Comparison of ENCODE assay signal across 16 mouse cellular contexts in the genomic region with DNA sequence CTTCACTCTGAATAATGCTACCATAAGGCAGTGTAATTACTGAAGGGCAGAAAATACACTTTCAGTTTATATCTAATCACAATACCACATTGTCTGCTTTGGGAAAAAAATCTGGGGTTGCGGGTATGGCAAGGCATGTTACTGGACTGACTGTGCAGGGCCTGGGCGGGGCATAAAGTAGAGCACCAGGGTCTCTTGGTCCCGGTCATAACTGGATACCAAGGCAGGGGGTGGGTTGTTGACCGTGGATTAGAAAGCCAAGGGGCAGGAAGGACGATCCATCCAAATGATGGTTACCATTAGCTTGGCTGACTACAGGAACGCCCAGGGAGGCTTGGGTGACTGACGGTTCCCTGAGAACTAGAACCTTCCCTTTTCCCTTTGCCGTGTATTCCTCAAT.
DNase-seq lines count a peak whose midpoint lies in the region; ATAC-seq and TF ChIP-seq lines count a peak whose summit lies in the region.
"Had no signal": no experiment of that assay in that cellular context is flagged by ENCODE, and none has a peak within 500 bp of the region (broad histone marks: within the 10 kb centered on the region; RNA-seq: fewer than 3 reads in every experiment).

No protein-coding gene starts in this region.

- intact Hi-C loops in heart, postnatal 10 days (cut with DNase I): no loop called here

- DNase-seq in heart, postnatal 10 days: no peak
- DNase-seq in forebrain, embryonic 14.5 days (ENCODE audit: low spot score): peak; percentile 11
- DNase-seq in hindbrain, postnatal 0 days (ENCODE audit: low spot score): no peak
- peak; percentile 14 for DNase-seq in retina, embryonic 14.5 days (ENCODE audit: low spot score)
- no peak for DNase-seq in layer of hippocampus, adult 18-20 months (ENCODE audit: low spot score in 2 of 2)
- DNase-seq in cerebellum, adult 2 months: no peak
- DNase-seq: cerebellum, postnatal 14 days; kidney, postnatal 36 days; lung, embryonic 14.5 days had no signal

- no peak overlapping the region for H3K4me3 ChIP-seq in heart, embryonic 14.5 days (ENCODE audit: control insufficient read depth in 1 of 2, insufficient read depth in 1 of 2, low read depth in 1 of 2, low read length in 2 of 2)
- H3K4me3 ChIP-seq in forebrain, embryonic 14.5 days (ENCODE audit: low read depth, low read length): peak overlapping the region; percentile 9; the same call in 1 of the 2 replicates
- no peak overlapping the region for H3K4me3 ChIP-seq in hindbrain, postnatal 0 days (ENCODE audit: low read length)
- H3K4me3 ChIP-seq in kidney, embryonic 14.5 days (ENCODE audit: low read length): no peak overlapping the region
- no peak overlapping the region for H3K4me3 ChIP-seq in cerebellum, adult 2 months (replicated peaks; ENCODE audit: insufficient read depth, low read depth, low read length)
- H3K4me3 ChIP-seq: embryonic facial prominence, embryonic 15.5 days; left cerebral cortex, adult 2 months; limb, embryonic 15.5 days; megakaryocyte, embryonic 14.5 days had no signal

- H3K9me3 ChIP-seq in heart, embryonic 14.5 days (ENCODE audit: control insufficient read depth, low read length): no peaks in the 10 kb centered on the region
- no peaks in the 10 kb centered on the region for H3K9me3 ChIP-seq in forebrain, embryonic 14.5 days (replicated peaks; ENCODE audit: control insufficient read depth, low read length)
- no peaks in the 10 kb centered on the region for H3K9me3 ChIP-seq in hindbrain, postnatal 0 days (ENCODE audit: low read length)
- H3K9me3 ChIP-seq in kidney, embryonic 14.5 days (ENCODE audit: control insufficient read depth, low read length): no peaks in the 10 kb centered on the region
- H3K9me3 ChIP-seq: embryonic facial prominence, embryonic 15.5 days; limb, embryonic 15.5 days; megakaryocyte, embryonic 14.5 days had no signal

- peak overlapping the region; percentile 66 for H3K4me2 ChIP-seq in heart, embryonic 14.5 days (ENCODE audit: low read length)
- H3K4me2 ChIP-seq in forebrain, embryonic 14.5 days (ENCODE audit: low read length): peak overlapping the region; percentile 55
- H3K4me2 ChIP-seq in hindbrain, postnatal 0 days (ENCODE audit: low read depth, low read length): peak overlapping the region; percentile 63
- no peak overlapping the region for H3K4me2 ChIP-seq in kidney, embryonic 14.5 days (replicated peaks; ENCODE audit: low read depth, low read length)

- TF ChIP-seq POLR2A in cerebellum, adult 2 months (IDR thresholded peaks at IDR 0.05; ENCODE audit: borderline replicate concordance, insufficient read depth, low read length): no peak

- H3K27ac ChIP-seq in heart, embryonic 14.5 days (replicated peaks in 1 of 2; ENCODE audit: control insufficient read depth in 1 of 2, insufficient read depth in 1 of 2, low read depth in 2 of 2, low read length in 2 of 2): no peak overlapping the region
- no peak overlapping the region for H3K27ac ChIP-seq in forebrain, embryonic 14.5 days (ENCODE audit: low read depth, low read length)
- H3K27ac ChIP-seq in hindbrain, postnatal 0 days: no peak overlapping the region
- H3K27ac ChIP-seq in kidney, embryonic 14.5 days (ENCODE audit: low read depth, low read length): no peak overlapping the region
- H3K27ac ChIP-seq in cerebellum, adult 2 months (ENCODE audit: insufficient read depth, low read length): no peak overlapping the region
- H3K27ac ChIP-seq: embryonic facial prominence, embryonic 15.5 days; left cerebral cortex, adult 2 months; limb, embryonic 15.5 days had no signal

- H3K27me3 ChIP-seq in heart, embryonic 14.5 days (ENCODE audit: control insufficient read depth, insufficient read depth, low read length): peaks cover 21% of the 10 kb centered on the region
- H3K27me3 ChIP-seq in forebrain, embryonic 14.5 days (replicated peaks; ENCODE audit: control insufficient read depth, insufficient read depth, low read length): 0 out of 2 replicates have a peak, but pooled peaks cover 7% of the 10 kb centered on the region
- H3K27me3 ChIP-seq in hindbrain, postnatal 0 days (ENCODE audit: insufficient read depth, low read length): peaks cover 5% of the 10 kb centered on the region; the same call in 1 of the 2 replicates
- peaks cover 18% of the 10 kb centered on the region for H3K27me3 ChIP-seq in kidney, embryonic 14.5 days (ENCODE audit: control insufficient read depth, insufficient read depth, low read length)
- H3K27me3 ChIP-seq in cerebellum, adult 2 months (ENCODE audit: control insufficient read depth, insufficient read depth, low read length): peaks cover 2% of the 10 kb centered on the region; the same call in 1 of the 2 replicates

- WGBS in heart, embryonic 14.5 days: 43% methylated on average over 8 of the region's 8 CpGs
- WGBS in forebrain, embryonic 14.5 days: 36% methylated on average over 8 of the region's 8 CpGs
- 52% methylated on average over 8 of the region's 8 CpGs for WGBS in hindbrain, postnatal 0 days
- WGBS in kidney, embryonic 14.5 days: 43% methylated on average over 8 of the region's 8 CpGs
- WGBS in cerebellum, adult 2 months: 50% methylated on average over 8 of the region's 8 CpGs

- H3K9ac ChIP-seq in heart, embryonic 14.5 days (ENCODE audit: low read length): no peak overlapping the region
- H3K9ac ChIP-seq in forebrain, embryonic 14.5 days (ENCODE audit: low read length): no peak overlapping the region
- H3K9ac ChIP-seq in hindbrain, postnatal 0 days (replicated peaks; ENCODE audit: low read length): no peak overlapping the region
- H3K9ac ChIP-seq in kidney, embryonic 14.5 days (ENCODE audit: low read depth, low read length): no peak overlapping the region
- H3K9ac ChIP-seq: embryonic facial prominence, embryonic 15.5 days; limb, embryonic 15.5 days; lung, embryonic 14.5 days had no signal

- peaks cover 0 to 3% of the 10 kb centered on the region in 2 experiments; a peak in 1 of 4 replicates for H3K4me1 ChIP-seq in heart, embryonic 14.5 days (ENCODE audit: control insufficient read depth in 2 of 2, insufficient read depth in 2 of 2, low read length in 2 of 2)
- H3K4me1 ChIP-seq in forebrain, embryonic 14.5 days (ENCODE audit: control insufficient read depth, insufficient read depth, low read length): peaks cover 13% of the 10 kb centered on the region
- H3K4me1 ChIP-seq in hindbrain, postnatal 0 days (ENCODE audit: insufficient read depth, low read length): no peaks in the 10 kb centered on the region
- H3K4me1 ChIP-seq in kidney, embryonic 14.5 days (ENCODE audit: control insufficient read depth, insufficient read depth, low read length): peaks cover 8% of the 10 kb centered on the region; the same call in 1 of the 2 replicates
- H3K4me1 ChIP-seq in cerebellum, adult 2 months (ENCODE audit: control insufficient read depth, insufficient read depth, low read length): no peaks in the 10 kb centered on the region
- H3K4me1 ChIP-seq: embryonic facial prominence, embryonic 15.5 days; megakaryocyte, embryonic 14.5 days had no signal

- no peak for TF ChIP-seq CTCF in hindbrain, postnatal 0 days (IDR thresholded peaks at IDR 0.05; ENCODE audit: low read depth)
- TF ChIP-seq CTCF in cerebellum, adult 2 months (IDR thresholded peaks at IDR 0.05; ENCODE audit: borderline replicate concordance, insufficient read depth, low read depth, low read length): no peak

- ATAC-seq in heart, embryonic 14.5 days (ENCODE audit: insufficient number of reproducible peaks, insufficient read depth, low FRiP score, low read depth): no peak
- ATAC-seq in forebrain, embryonic 14.5 days: no peak
- ATAC-seq in hindbrain, postnatal 0 days: no peak
- ATAC-seq in kidney, embryonic 14.5 days (ENCODE audit: low FRiP score, low TSS enrichment): no peak
- ATAC-seq: inflammation-experienced regulatory T-cells, adult 6 months had no signal

- no peaks in the 10 kb centered on the region for H3K36me3 ChIP-seq in heart, embryonic 14.5 days (ENCODE audit: control insufficient read depth, insufficient read depth, low read length)
- no peaks in the 10 kb centered on the region for H3K36me3 ChIP-seq in forebrain, embryonic 14.5 days (ENCODE audit: control insufficient read depth, insufficient read depth, low read length)
- H3K36me3 ChIP-seq in hindbrain, postnatal 0 days (ENCODE audit: insufficient read depth, low read length): no peaks in the 10 kb centered on the region
- H3K36me3 ChIP-seq in kidney, embryonic 14.5 days (ENCODE audit: control insufficient read depth, insufficient read depth, low read length): no peaks in the 10 kb centered on the region
- H3K36me3 ChIP-seq: embryonic facial prominence, embryonic 15.5 days; limb, embryonic 15.5 days had no signal

Comparison
In these comparisons a context has a peak if more than half of its experiments do, and no peak if none do; other contexts are left out.
1. DNase-seq: peak in forebrain, embryonic 14.5 days (single experiment) and retina, embryonic 14.5 days (single experiment); none in heart, postnatal 10 days (0 of 2), hindbrain, postnatal 0 days (single experiment), layer of hippocampus, adult 18-20 months (0 of 2) and cerebellum, adult 2 months (0 of 2).